Mouse (Mus musculus) limb, embryonic 15.5 days (tissue): ENCODE measurements around the gene Gfpt2. TPM values are rescaled to one million over a fixed set of nuclear protein-coding genes. Genes with fewer than 3 reads are reported as not detected.

Experiments used
- ATAC-seq: fragments of 200-750 bp; cut with Nextera tagmentation; 2 replicates; pipeline ENCODE4 v1.8.0; 2017; ENCODE audit warnings: low read depth, moderate TSS enrichment; ENCODE audit not compliant: insufficient number of reproducible peaks, low FRiP score, low TSS enrichment
- H3K27ac ChIP-seq: fragments of 300-500 bp; sonication (generic); 2 replicates; pipeline ENCODE4 v1.5.1; 2015; ENCODE audit warnings: moderate library complexity, mild to moderate bottlenecking, inconsistent platforms
- H3K27me3 ChIP-seq: fragments of 300-500 bp; sonication (generic); 2 replicates; pipeline ENCODE4 v1.6.1; 2015; ENCODE audit warnings: inconsistent platforms
- H3K36me3 ChIP-seq: fragments of 300-500 bp; sonication (generic); 2 replicates; pipeline ENCODE4 v1.6.1; 2015; ENCODE audit warnings: inconsistent platforms
- H3K4me1 ChIP-seq: fragments of 300-500 bp; sonication (generic); 2 replicates; pipeline ENCODE4 v1.6.1; 2015; ENCODE audit warnings: inconsistent platforms
- H3K4me2 ChIP-seq: fragments of 300-500 bp; sonication (generic); 2 replicates; pipeline ENCODE4 v1.6.1; 2015; ENCODE audit warnings: mild to moderate bottlenecking, inconsistent platforms
- H3K4me3 ChIP-seq: fragments of 300-500 bp; sonication (generic); 2 replicates; pipeline ENCODE4 v1.5.1; 2015; ENCODE audit warnings: mild to moderate bottlenecking, inconsistent platforms
- H3K9ac ChIP-seq: fragments of 300-500 bp; sonication (generic); 2 replicates; pipeline ENCODE4 v1.6.1; 2015; ENCODE audit warnings: inconsistent platforms
- H3K9me3 ChIP-seq: fragments of 300-500 bp; sonication (generic); 2 replicates; pipeline ENCODE4 v1.6.1; 2016; ENCODE audit warnings: inconsistent platforms
- WGBS: fragments of 180-500 bp; shearing (Covaris S2); methylation state at CpG from one replicate; pipeline ENCODE4 v1.1.7; 2015; 5-methylcytosine and 5-hydroxymethylcytosine counted together
- polyA plus RNA-seq: library from polyadenylated mRNA; unstranded; fragments of >200 nt; fragmentation: Nextera tagmentation; extraction: Ambion mirVana; gene quantifications from 2 replicates; pipeline ENCODE4 v1.2.1, GENCODE M21; 2015

Gene Gfpt2
- polyA plus RNA-seq, 1 experiment from 2014 or later: 32.0 TPM

DNA sequence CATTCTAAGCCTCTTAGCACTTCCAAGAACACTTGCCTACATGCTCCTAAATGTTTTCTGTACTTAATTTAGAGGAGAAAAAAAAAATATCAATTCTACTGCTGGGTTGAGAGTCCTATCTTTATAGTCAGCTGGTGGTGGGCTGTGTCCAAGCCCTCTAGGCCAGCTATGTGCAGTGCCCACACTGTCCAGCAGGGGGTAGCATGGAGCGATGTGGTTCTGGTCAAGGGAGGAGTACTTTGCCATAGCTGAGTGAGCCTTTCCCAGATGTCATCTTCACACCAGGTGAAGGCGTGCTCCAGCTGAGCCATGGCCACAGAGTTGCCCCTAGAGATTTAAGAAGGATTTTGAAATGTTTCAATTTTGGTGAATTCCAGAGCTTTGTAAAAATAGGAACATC, 30.9 kb downstream of the Gfpt2 start:
- Histone ChIP-seq H3K4me1 (no peaks in the 10 kb centered on the region), H3K4me2 (no peak overlapping the region), H3K36me3 (peaks cover 59% of the 10 kb centered on the region), H3K27ac (no peak overlapping the region), H3K9me3 (no peaks in the 10 kb centered on the region), H3K9ac (no peak overlapping the region), H3K4me3 (no peak overlapping the region), H3K27me3 (no peaks in the 10 kb centered on the region)
- ATAC-seq: no peak
- WGBS: 52% methylated on average over 2 of the region's 2 CpGs

- no peaks in the 10 kb centered on the region for H3K4me1 ChIP-seq
- no peak overlapping the region for H3K4me2 ChIP-seq
- H3K27me3 ChIP-seq: no peaks in the 10 kb centered on the region
- peaks cover 65% of the 10 kb centered on the region for H3K36me3 ChIP-seq
- H3K9ac ChIP-seq: no peak overlapping the region
- H3K27ac ChIP-seq: no peak overlapping the region
- WGBS: 33% methylated on average over 6 of the region's 6 CpGs
- no peak for ATAC-seq
- no peak overlapping the region for H3K4me3 ChIP-seq
- no peaks in the 10 kb centered on the region for H3K9me3 ChIP-seq
These were observed 33.3 kb downstream of the Gfpt2 start for GRCm38 (mm10) chr11:49827243-49827642.

DNA sequence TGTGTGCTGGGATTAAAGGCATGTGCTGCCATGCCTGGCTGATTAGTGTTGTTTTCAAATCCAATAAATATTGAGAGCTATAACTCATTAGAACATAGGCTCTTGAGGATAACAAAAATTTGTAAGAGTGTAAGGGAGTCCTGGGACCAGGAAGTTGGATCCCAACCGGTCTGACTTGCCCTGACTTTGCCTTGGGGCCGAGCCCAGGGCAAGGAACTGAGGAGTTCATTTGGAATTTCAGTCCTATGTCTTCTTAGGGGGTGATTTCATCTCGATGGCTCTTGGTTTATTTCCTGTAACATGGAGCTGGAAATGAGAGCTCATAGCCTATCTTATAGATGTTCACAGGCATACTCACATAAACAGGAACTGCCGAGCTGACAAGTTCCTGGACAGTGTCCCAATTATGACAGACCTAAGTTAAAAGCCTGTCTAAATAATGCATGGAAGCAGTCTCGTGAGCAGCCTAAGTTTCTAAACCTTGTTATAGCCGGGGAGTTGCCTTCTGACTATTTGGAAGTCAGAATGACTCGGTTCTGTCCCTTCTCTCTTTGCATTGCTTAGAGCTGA, 35.3 kb downstream of the Gfpt2 start:
- no peak overlapping the region for H3K4me3 ChIP-seq
- no peaks in the 10 kb centered on the region for H3K27me3 ChIP-seq
- H3K9ac ChIP-seq: no peak overlapping the region
- 74% methylated on average over 7 of the region's 7 CpGs for WGBS
- no peak overlapping the region for H3K27ac ChIP-seq
- H3K4me1 ChIP-seq: no peaks in the 10 kb centered on the region
- ATAC-seq: no peak
- peaks cover 67% of the 10 kb centered on the region for H3K36me3 ChIP-seq
- H3K4me2 ChIP-seq: no peak overlapping the region
- no peaks in the 10 kb centered on the region for H3K9me3 ChIP-seq

DNA sequence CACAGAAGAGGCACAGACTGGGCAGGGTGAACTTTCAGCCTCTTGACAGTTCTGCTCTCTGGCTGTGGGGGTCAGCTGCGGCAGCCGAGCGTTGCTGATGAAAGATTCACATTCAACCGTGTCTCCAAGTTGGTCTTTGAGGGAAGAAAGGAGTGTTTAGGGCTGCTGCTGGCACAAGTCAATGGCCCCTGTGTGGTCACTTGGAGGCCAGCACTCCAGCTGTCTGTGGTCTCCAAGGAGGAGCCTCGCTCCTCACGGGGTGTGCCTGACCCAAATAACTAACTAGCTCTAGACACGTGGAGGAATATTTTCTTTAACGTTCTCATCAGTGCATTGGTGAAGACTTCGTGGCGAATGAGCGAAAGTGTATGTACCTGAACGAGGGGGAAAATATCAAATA, 38.0 kb downstream of the Gfpt2 start:
- Histone ChIP-seq H3K4me2 (no peak overlapping the region), H3K27ac (no peak overlapping the region), H3K9ac (no peak overlapping the region), H3K9me3 (no peaks in the 10 kb centered on the region), H3K27me3 (no peaks in the 10 kb centered on the region), H3K36me3 (peaks cover 65% of the 10 kb centered on the region), H3K4me1 (no peaks in the 10 kb centered on the region), H3K4me3 (no peak overlapping the region)
- no peak for ATAC-seq
- 83% methylated on average over 12 of the region's 12 CpGs for WGBS

GRCm38 (mm10) chr11:49832962-49833361, 39.0 kb downstream of the Gfpt2 start:
- ATAC-seq: no peak
- Histone ChIP-seq H3K9ac (no peak overlapping the region), H3K36me3 (peaks cover 74% of the 10 kb centered on the region), H3K9me3 (no peaks in the 10 kb centered on the region), H3K27ac (no peak overlapping the region), H3K4me3 (no peak overlapping the region), H3K4me1 (no peaks in the 10 kb centered on the region), H3K4me2 (no peak overlapping the region), H3K27me3 (no peaks in the 10 kb centered on the region)
- WGBS: 87% methylated on average over 5 of the region's 5 CpGs

DNA sequence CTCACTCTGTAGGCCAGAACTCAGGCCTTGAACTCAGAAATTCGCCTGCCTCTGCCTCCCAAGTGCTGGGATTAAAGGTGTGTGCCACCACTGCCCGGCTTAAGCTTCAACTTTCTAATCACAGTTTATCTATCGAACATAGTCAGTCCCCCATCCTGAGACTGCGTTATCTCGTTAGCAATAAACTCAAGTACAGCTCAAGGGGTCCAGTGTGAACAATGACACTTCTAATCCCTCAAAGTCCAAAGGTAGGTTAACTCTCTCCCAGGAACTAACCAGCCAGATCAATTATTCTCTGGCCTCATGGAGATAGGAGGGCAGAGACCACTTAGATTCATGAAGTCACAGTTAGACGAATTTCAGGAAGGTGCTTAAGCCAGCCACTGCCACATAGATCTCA, 40.3 kb downstream of the Gfpt2 start:
- Histone ChIP-seq H3K4me3 (no peak overlapping the region), H3K9me3 (no peaks in the 10 kb centered on the region), H3K4me1 (no peaks in the 10 kb centered on the region), H3K27ac (no peak overlapping the region), H3K4me2 (no peak overlapping the region), H3K36me3 (peaks cover 79% of the 10 kb centered on the region), H3K9ac (no peak overlapping the region), H3K27me3 (no peaks in the 10 kb centered on the region)
- no peak for ATAC-seq
- WGBS: 89% methylated on average over 6 of the region's 6 CpGs

DNA sequence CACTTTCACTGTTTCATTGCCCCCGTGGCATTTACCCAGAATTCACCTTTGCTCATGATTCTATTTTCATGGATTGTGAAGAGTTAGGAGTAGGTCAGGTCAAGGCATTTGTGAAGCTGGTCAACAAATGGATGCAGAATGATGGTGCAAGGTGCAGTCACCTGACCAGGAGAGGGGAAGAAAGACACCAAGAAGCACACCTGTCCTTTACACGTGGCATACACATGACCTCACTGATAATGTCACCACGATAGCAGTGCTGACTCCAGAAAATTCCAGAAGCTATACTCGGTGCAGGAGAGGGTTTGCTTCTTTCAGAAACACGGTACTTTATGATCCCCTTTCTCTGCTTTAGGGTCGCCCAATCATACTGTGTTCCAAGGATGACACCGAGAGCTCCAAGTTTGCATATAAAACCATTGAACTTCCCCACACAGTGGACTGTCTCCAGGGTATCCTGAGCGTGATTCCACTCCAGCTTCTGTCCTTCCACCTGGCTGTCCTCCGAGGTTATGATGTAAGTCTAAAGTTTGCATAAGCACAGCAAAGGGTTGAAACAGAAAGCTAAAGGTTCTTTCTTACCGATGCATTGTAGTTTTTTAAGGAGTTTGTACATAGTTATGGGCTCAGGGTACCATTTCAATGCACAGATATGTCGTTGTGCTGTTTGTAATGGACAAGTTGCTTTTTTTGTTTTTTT, 41.4 kb downstream of the Gfpt2 start:
- H3K27me3 ChIP-seq: no peaks in the 10 kb centered on the region
- no peaks in the 10 kb centered on the region for H3K4me1 ChIP-seq
- no peak overlapping the region for H3K4me3 ChIP-seq
- no peak for ATAC-seq
- H3K4me2 ChIP-seq: no peak overlapping the region
- no peak overlapping the region for H3K27ac ChIP-seq
- H3K36me3 ChIP-seq: peaks cover 70% of the 10 kb centered on the region
- 92% methylated on average over 11 of the region's 11 CpGs for WGBS
- H3K9me3 ChIP-seq: no peaks in the 10 kb centered on the region
- no peak overlapping the region for H3K9ac ChIP-seq

DNA sequence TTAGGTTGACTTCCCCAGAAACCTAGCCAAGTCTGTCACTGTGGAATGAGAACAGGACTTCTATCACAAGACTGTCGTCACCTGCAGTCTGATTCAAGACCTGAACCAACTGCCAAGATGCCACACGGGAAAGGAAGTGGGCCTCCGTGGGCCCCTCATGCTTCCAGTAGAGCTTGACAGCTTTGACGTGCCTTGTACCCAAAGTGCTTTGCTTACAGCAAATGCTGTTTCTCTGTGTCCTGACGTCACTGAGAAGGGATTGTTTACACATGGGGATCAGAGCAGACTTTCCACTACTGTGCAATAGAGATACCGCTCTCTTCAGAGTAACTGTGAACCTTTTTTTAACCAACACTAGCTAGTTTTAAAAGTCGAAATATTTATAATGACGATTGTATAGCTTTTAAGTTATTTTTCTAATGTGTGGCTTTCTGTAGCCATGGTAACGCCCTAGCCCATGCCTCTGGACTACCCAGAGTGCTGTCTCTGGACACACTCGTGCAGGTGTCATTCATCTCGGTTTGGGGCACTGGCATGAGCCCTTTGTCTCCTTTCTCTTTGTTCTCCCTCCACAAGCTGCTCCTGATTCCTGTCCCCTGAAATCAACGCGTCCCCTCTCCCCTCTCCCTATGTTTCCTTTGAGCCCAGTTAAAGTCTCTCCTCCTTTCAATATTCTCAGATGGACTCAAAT, 43.9 kb downstream of the Gfpt2 start:
- no peak overlapping the region for H3K4me3 ChIP-seq
- WGBS: 81% methylated on average over 13 of the region's 13 CpGs
- H3K4me1 ChIP-seq: no peaks in the 10 kb centered on the region
- no peak overlapping the region for H3K27ac ChIP-seq
- H3K4me2 ChIP-seq: no peak overlapping the region
- H3K9ac ChIP-seq: no peak overlapping the region
- no peaks in the 10 kb centered on the region for H3K27me3 ChIP-seq
- H3K9me3 ChIP-seq: no peaks in the 10 kb centered on the region
- ATAC-seq: no peak
- peaks cover 47% of the 10 kb centered on the region for H3K36me3 ChIP-seq

DNA sequence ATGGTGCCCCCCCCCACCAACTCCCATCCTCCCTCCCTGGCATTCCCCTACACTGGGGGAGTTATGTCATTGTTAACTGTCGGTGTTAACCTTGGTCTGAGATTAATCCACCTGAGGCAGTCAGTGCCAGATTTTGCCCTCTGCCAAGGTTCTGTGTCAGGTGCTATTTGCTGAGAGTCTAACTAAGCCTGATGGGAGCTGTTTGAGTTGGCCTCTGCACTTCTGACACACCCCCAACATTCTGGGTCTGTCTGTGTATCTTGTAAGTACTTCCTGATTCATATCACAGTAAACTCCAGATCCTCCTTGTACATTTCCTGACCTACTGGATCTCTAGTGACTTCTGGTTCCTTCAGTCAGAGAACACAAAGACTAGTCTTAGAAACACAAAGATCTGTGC, 46.7 kb downstream of the Gfpt2 start:
- no peak overlapping the region for H3K27ac ChIP-seq
- H3K9ac ChIP-seq: no peak overlapping the region
- H3K4me1 ChIP-seq: no peaks in the 10 kb centered on the region
- H3K9me3 ChIP-seq: no peaks in the 10 kb centered on the region
- H3K27me3 ChIP-seq: no peaks in the 10 kb centered on the region
- 60% methylated on average over 1 of the region's 1 CpGs for WGBS
- H3K4me2 ChIP-seq: no peak overlapping the region
- no peak overlapping the region for H3K4me3 ChIP-seq
- H3K36me3 ChIP-seq: peaks cover 18% of the 10 kb centered on the region
- ATAC-seq: no peak

GRCm38 (mm10) chr11:49841886-49842285, 47.9 kb downstream of the Gfpt2 start:
- Histone ChIP-seq H3K4me3 (no peak overlapping the region), H3K4me1 (peaks cover 5% of the 10 kb centered on the region), H3K9ac (no peak overlapping the region), H3K4me2 (no peak overlapping the region), H3K36me3 (peaks cover 18% of the 10 kb centered on the region), H3K9me3 (no peaks in the 10 kb centered on the region), H3K27ac (no peak overlapping the region), H3K27me3 (no peaks in the 10 kb centered on the region)
- WGBS: 22% methylated on average over 1 of the region's 1 CpGs
- ATAC-seq: no peak

DNA sequence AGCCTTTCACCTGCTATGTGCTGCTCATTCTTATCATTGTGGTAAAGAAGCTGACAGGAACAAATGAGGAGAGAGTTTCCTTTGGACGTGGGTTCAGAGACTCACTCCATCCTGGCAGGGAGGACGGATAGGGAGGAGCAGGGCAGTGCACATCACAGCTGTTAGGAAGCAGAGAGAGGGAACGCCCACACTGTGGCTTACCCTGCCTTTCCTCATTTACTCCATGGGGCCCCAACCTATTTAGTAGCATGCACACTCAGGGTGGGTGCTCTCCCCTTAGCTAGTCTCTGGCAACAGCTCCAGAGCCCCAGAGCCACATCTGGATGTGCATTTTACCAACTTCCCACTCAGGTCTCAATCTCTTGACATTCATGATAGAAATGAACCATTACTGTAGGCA, 48.7 kb downstream of the Gfpt2 start:
- Histone ChIP-seq H3K9ac (no peak overlapping the region), H3K4me1 (peaks cover 10% of the 10 kb centered on the region), H3K4me3 (no peak overlapping the region), H3K9me3 (no peaks in the 10 kb centered on the region), H3K27ac (no peak overlapping the region), H3K27me3 (no peaks in the 10 kb centered on the region), H3K36me3 (peaks cover 10% of the 10 kb centered on the region), H3K4me2 (no peak overlapping the region)
- ATAC-seq: no peak
- 51% methylated on average over 3 of the region's 3 CpGs for WGBS

DNA sequence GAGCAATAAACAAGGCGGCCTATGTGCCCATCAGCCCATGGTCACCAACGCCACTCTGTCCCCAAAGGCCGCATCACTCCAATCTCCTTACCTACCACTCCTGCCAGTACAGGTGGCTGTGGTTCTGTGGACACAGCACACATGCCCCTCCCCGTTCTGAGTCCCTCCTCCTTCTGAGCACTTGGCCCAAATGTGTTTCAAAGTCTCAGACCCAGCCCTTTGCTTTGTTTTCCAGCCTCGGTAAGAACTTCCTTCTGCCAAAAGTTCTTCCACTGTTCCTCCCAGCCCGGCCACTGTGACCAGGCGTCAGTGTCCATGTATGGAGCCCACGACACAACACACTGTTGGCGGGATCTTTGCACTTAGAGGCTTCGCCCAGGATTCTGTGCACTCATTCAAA, 50.3 kb downstream of the Gfpt2 start:
- 88% methylated on average over 10 of the region's 10 CpGs for WGBS
- H3K4me3 ChIP-seq: no peak overlapping the region
- H3K9me3 ChIP-seq: no peaks in the 10 kb centered on the region
- ATAC-seq: no peak
- H3K4me1 ChIP-seq: peaks cover 20% of the 10 kb centered on the region
- H3K36me3 ChIP-seq: no peaks in the 10 kb centered on the region
- no peak overlapping the region for H3K9ac ChIP-seq
- H3K27ac ChIP-seq: no peak overlapping the region
- H3K27me3 ChIP-seq: no peaks in the 10 kb centered on the region
- H3K4me2 ChIP-seq: no peak overlapping the region
